Mouse (Mus musculus): ENCODE results near the gene Car9. TPM values are rescaled to one million over a fixed set of nuclear protein-coding genes. Genes with fewer than 3 reads are reported as not detected.

Gene Car9
- polyA plus RNA-seq, 1 experiment from 2014 or later = 1.0 TPM

DNA sequence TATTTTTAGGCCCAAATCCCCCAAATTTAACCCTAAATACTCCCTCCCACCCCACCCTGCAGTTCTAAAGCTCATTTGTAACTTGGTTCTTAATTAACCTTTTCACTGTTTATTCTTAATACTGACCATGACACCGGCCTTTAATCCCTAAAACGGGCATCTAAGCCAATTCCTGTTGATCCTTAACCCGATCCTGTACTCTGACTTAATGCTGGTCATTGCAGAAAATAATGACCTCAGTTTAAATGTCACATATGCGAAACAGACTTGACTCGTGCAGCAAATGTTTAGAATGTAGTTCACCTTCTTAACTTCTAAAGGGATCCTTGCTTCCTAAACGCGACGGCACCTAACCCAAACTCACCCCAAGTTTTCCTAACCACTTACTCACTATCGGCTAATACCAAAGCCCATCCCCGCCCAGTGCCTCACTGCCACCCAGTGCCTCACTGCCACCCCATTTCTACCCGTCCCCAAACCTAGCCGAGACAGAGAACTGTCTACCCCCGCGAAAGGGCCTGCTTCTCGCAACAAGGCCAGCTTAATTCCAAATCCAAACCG, 54.8 kb downstream of the Car9 start:
- 3% methylated on average over 16 of the region's 16 CpGs for WGBS
- Histone ChIP-seq H3K4me1 (peaks cover 65% of the 10 kb centered on the region), H3K4me3 (peak overlapping the region; percentile 94), H3K36me3 (replicated peaks) (peaks cover 35% of the 10 kb centered on the region), H3K9me3 (no peaks in the 10 kb centered on the region), H3K27me3 (replicated peaks; ENCODE audit: low read depth, poor library complexity, severe bottlenecking) (no peaks in the 10 kb centered on the region), H3K27ac (replicated peaks) (peak overlapping the region; percentile 97)
- no peak for DNase-seq (ENCODE audit: low spot score)

DNA sequence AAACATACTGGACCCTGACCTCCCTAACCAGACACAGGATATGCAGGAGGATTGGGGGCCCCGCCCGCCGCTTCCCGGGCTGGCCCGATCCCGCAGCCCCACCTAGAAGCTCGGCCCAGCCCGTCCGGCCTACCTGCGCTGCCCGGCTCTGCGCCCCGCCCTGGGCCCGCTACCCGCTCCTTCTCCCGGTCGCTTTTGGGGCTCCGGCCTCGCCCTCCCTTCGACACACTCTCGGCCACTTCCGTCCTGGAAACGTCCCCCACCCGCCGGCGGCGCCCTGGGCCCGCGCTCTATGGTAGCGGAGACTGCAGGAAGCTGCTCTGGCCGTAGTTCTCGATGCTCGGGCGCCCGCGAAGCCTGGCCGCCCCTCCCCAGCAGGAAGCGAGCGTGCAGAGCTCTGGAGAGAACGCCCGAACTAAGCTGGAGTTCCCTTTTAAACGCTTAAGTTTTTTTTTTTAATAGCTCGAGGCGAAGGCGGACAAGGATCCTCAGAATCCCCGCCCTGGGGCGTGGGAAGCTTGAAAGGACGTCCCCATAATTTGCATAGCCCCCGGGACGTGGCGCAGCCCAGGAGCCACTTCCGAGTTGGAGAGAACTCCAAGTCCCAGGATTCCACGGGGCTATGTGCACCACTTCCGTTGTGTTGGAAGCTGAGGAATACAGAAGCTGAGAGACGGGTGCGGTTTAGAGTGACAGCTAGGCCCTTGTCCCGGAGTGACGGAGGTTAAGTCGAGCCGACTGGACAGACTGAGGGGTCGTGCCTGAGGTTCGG, 55.4 kb downstream of the Car9 start, which contains the start of the genes Creb3 and Tln1:
TSS of gene Creb3 (plus strand) at position 336 of the 772 bp plus-strand sequence.
TSS of gene Tln1 (minus strand) at position 695 of the 772 bp plus-strand sequence.
- peak within 1 kb of the TSS; percentile 97 for H3K27ac ChIP-seq (replicated peaks)
- peak; percentile 94 for DNase-seq (ENCODE audit: low spot score)
- H3K4me1 ChIP-seq = peaks cover 58% of the 10 kb centered on the region
- no peaks in the 10 kb centered on the region for H3K9me3 ChIP-seq
- no peaks in the 10 kb centered on the region for H3K27me3 ChIP-seq (replicated peaks; ENCODE audit: low read depth, poor library complexity, severe bottlenecking)
- H3K4me3 ChIP-seq = peak within 1 kb of the TSS; percentile 94
- H3K36me3 ChIP-seq (replicated peaks) = peaks cover 35% of the 10 kb centered on the region
- WGBS = under 1% methylated on average over 62 of the region's 62 CpGs

DNA sequence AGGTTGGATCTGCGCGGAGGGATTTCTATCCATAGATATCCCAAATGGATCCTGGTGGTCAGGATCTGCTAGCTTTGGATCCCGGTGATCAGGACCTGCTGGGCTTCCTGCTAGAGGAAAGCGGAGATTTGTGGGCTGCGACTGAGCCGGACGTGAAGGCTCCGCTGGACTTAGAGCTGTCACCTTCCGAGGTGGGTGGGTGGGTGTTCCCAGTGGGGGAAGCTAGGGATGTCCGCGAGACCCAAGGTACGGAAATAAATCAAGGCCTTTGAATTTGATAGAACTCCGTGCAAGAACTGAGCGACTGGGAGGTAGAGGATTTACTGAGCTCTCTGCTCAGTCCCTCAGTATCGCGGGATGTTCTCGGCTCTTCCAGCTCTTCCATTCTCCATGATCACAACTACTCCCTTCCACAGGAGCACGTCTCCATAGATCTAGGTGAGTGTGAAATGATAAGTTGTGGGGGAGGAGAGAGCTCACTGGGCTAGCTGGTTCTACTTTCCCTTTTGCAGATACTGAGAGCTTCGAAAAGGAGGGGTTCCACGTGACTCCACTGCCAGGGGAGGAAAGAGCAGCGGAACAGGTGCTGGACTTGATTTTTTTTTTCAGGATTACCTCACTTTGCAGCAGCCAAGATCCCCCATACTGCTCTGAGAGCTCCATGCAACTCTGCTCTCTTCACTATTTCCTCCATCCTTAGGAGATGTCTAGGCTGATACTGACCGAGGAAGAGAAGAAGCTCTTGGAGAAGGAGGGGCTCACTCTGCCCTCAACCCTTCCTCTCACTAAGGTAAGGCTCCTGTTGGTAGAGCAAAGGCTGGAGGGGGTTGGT, 56.2 kb downstream of the Car9 start:
- H3K27ac ChIP-seq (replicated peaks) = peak overlapping the region; percentile 97
- H3K27me3 ChIP-seq (replicated peaks; ENCODE audit: low read depth, poor library complexity, severe bottlenecking) = no peaks in the 10 kb centered on the region
- DNase-seq (ENCODE audit: low spot score) = no peak
- H3K36me3 ChIP-seq (replicated peaks) = peaks cover 35% of the 10 kb centered on the region
- peak overlapping the region; percentile 94 for H3K4me3 ChIP-seq
- peaks cover 50% of the 10 kb centered on the region for H3K4me1 ChIP-seq
- WGBS = 8% methylated on average over 22 of the region's 22 CpGs
- H3K9me3 ChIP-seq = no peaks in the 10 kb centered on the region

Other genes starting within 250 kb of the Car9 start
- 0.16 and 0.36 TPM in 2 replicates for gene Atp8b5, start 239.8 kb upstream of the Car9 start, polyA plus RNA-seq (2016; fragmentation: Nextera tagmentation; extraction: Ambion mirVana)
- gene Rusc2, start 125.0 kb upstream of the Car9 start, polyA plus RNA-seq (2016; fragmentation: Nextera tagmentation; extraction: Ambion mirVana) = 9.5 and 10.9 TPM in 2 replicates
- gene Fam166b, start 77.8 kb upstream of the Car9 start, polyA plus RNA-seq (2016; fragmentation: Nextera tagmentation; extraction: Ambion mirVana) = 0.11 TPM in 1 of 2 replicates, not detected in the other
- gene Tesk1, start 65.0 kb upstream of the Car9 start, polyA plus RNA-seq (2016; fragmentation: Nextera tagmentation; extraction: Ambion mirVana) = 6.9 and 9.2 TPM in 2 replicates
- 2.3 TPM in 2 replicates for gene Cd72, start 52.3 kb upstream of the Car9 start, polyA plus RNA-seq (2016; fragmentation: Nextera tagmentation; extraction: Ambion mirVana)
- not detected in 2 replicates for gene Sit1, start 23.2 kb upstream of the Car9 start, polyA plus RNA-seq (2016; fragmentation: Nextera tagmentation; extraction: Ambion mirVana)
- gene Ccdc107, start 14.1 kb upstream of the Car9 start, polyA plus RNA-seq (2016; fragmentation: Nextera tagmentation; extraction: Ambion mirVana) = 45.2 and 46.6 TPM in 2 replicates
- 44.1 and 48.2 TPM in 2 replicates for gene Arhgef39, start 7.3 kb upstream of the Car9 start, polyA plus RNA-seq (2016; fragmentation: Nextera tagmentation; extraction: Ambion mirVana)
- gene Tpm2, start 16.8 kb downstream of the Car9 start, polyA plus RNA-seq (2016; fragmentation: Nextera tagmentation; extraction: Ambion mirVana) = 59.4 and 61.1 TPM in 2 replicates
- 35.7 and 36.0 TPM in 2 replicates for gene Creb3, start 55.4 kb downstream of the Car9 start, polyA plus RNA-seq (2016; fragmentation: Nextera tagmentation; extraction: Ambion mirVana)
- 53.1 and 53.5 TPM in 2 replicates for gene Tln1, start 55.7 kb downstream of the Car9 start, polyA plus RNA-seq (2016; fragmentation: Nextera tagmentation; extraction: Ambion mirVana)
- 17.5 and 18.8 TPM in 2 replicates for gene Rgp1, start 71.7 kb downstream of the Car9 start, polyA plus RNA-seq (2016; fragmentation: Nextera tagmentation; extraction: Ambion mirVana)
- gene Gba2, start 71.9 kb downstream of the Car9 start, polyA plus RNA-seq (2016; fragmentation: Nextera tagmentation; extraction: Ambion mirVana) = 26.6 and 28.0 TPM in 2 replicates
- 0.34 and 0.99 TPM in 2 replicates for gene Msmp, start 77.5 kb downstream of the Car9 start, polyA plus RNA-seq (2016; fragmentation: Nextera tagmentation; extraction: Ambion mirVana)
- 12.5 and 16.7 TPM in 2 replicates for gene Npr2, start 125.0 kb downstream of the Car9 start, polyA plus RNA-seq (2016; fragmentation: Nextera tagmentation; extraction: Ambion mirVana)
- 1.8 and 2.0 TPM in 2 replicates for gene Spag8, start 146.6 kb downstream of the Car9 start, polyA plus RNA-seq (2016; fragmentation: Nextera tagmentation; extraction: Ambion mirVana)
- 71.7 and 72.8 TPM in 2 replicates for gene Hint2, start 149.5 kb downstream of the Car9 start, polyA plus RNA-seq (2016; fragmentation: Nextera tagmentation; extraction: Ambion mirVana)
- 4.0 and 5.1 TPM in 2 replicates for gene Tmem8b, start 162.0 kb downstream of the Car9 start, polyA plus RNA-seq (2016; fragmentation: Nextera tagmentation; extraction: Ambion mirVana)
- 1.4 and 1.7 TPM in 2 replicates for gene Fam221b, start 162.2 kb downstream of the Car9 start, polyA plus RNA-seq (2016; fragmentation: Nextera tagmentation; extraction: Ambion mirVana)
- 0.07 TPM in 1 of 2 replicates, not detected in the other for gene Olfr70, start 193.8 kb downstream of the Car9 start, polyA plus RNA-seq (2016; fragmentation: Nextera tagmentation; extraction: Ambion mirVana)
- gene Olfr71, start 203.3 kb downstream of the Car9 start, polyA plus RNA-seq (2016; fragmentation: Nextera tagmentation; extraction: Ambion mirVana) = not detected in 2 replicates
- gene Hrct1, start 220.2 kb downstream of the Car9 start, polyA plus RNA-seq (2016; fragmentation: Nextera tagmentation; extraction: Ambion mirVana) = 0.14 TPM in 1 of 2 replicates, not detected in the other
- gene Spaar, start 223.1 kb downstream of the Car9 start, polyA plus RNA-seq (2016; fragmentation: Nextera tagmentation; extraction: Ambion mirVana) = 0.06 TPM in 1 of 2 replicates, not detected in the other